Mouse (Mus musculus): ENCODE measurements at regions not wholly inside any gene's neighbourhood (a gene's known extent, or its start where the extent isn't known, plus 50 kb on each side); places are given as distances from the start of the nearest gene placed in this dataset.

DNA sequence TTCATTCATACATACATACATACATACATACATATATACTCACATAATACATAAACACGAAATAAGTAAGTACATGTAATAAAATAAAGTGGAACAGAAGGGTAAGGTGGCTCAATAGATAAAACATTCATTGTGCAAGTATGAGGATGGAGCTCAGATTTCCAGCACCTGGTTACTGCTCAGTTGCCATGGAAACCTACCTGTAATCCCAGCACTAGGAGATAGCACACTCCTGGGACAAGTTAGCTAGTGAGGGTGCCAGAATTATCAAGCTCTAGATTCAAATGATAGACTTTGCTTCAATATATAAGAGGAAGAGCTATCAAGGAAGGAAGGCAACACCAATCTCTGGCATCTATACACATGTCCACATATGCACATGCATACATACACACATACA lies 184.8 kb upstream of the Tcf21 start:
- WGBS, result 82% methylated on average over 1 of the region's 1 CpGs
- Histone ChIP-seq H3K36me3 (ENCODE audit: control insufficient read depth, insufficient read depth, low read length) (no peaks in the 10 kb centered on the region), H3K4me1 (ENCODE audit: control insufficient read depth, insufficient read depth, low read length) (no peaks in the 10 kb centered on the region), H3K4me2 (ENCODE audit: low read depth, low read length) (no peak overlapping the region), H3K4me3 (ENCODE audit: low read depth, low read length) (no peak overlapping the region), H3K27ac (replicated peaks; ENCODE audit: low read depth, low read length) (no peak overlapping the region), H3K27me3 (replicated peaks; ENCODE audit: control insufficient read depth, insufficient read depth, low read length) (no peaks in the 10 kb centered on the region), H3K9me3 (ENCODE audit: control insufficient read depth, low read length) (no peaks in the 10 kb centered on the region), H3K9ac (ENCODE audit: low read depth, low read length) (no peak overlapping the region)
- no peak for ATAC-seq (ENCODE audit: low read depth)
- DNase-seq (ENCODE audit: low spot score), result no peak

GRCm38 (mm10) chr10:23003686-23004085 lies 183.7 kb upstream of the Tcf21 start:
- Histone ChIP-seq H3K36me3 (ENCODE audit: control insufficient read depth, insufficient read depth, low read length) (no peaks in the 10 kb centered on the region), H3K4me2 (ENCODE audit: low read depth, low read length) (no peak overlapping the region), H3K4me3 (ENCODE audit: low read depth, low read length) (no peak overlapping the region), H3K9ac (ENCODE audit: low read depth, low read length) (no peak overlapping the region), H3K4me1 (ENCODE audit: control insufficient read depth, insufficient read depth, low read length) (no peaks in the 10 kb centered on the region), H3K27me3 (replicated peaks; ENCODE audit: control insufficient read depth, insufficient read depth, low read length) (no peaks in the 10 kb centered on the region), H3K27ac (replicated peaks; ENCODE audit: low read depth, low read length) (no peak overlapping the region), H3K9me3 (ENCODE audit: control insufficient read depth, low read length) (no peaks in the 10 kb centered on the region)
- DNase-seq (ENCODE audit: low spot score) (peak; percentile 17), ATAC-seq (ENCODE audit: low read depth) (no peak)

GRCm38 (mm10) chr10:22998561-22998960 lies 178.6 kb upstream of the Tcf21 start:
- Histone ChIP-seq H3K4me2 (ENCODE audit: low read depth, low read length) (no peak overlapping the region), H3K9me3 (ENCODE audit: control insufficient read depth, low read length) (no peaks in the 10 kb centered on the region), H3K27ac (replicated peaks; ENCODE audit: low read depth, low read length) (no peak overlapping the region), H3K27me3 (replicated peaks; ENCODE audit: control insufficient read depth, insufficient read depth, low read length) (no peaks in the 10 kb centered on the region), H3K4me1 (ENCODE audit: control insufficient read depth, insufficient read depth, low read length) (no peaks in the 10 kb centered on the region), H3K9ac (ENCODE audit: low read depth, low read length) (no peak overlapping the region), H3K4me3 (ENCODE audit: low read depth, low read length) (no peak overlapping the region), H3K36me3 (ENCODE audit: control insufficient read depth, insufficient read depth, low read length) (no peaks in the 10 kb centered on the region)
- WGBS, result 61% methylated on average over 2 of the region's 2 CpGs
- DNase-seq (ENCODE audit: low spot score), result no peak
- no peak for ATAC-seq (ENCODE audit: low read depth)

DNA sequence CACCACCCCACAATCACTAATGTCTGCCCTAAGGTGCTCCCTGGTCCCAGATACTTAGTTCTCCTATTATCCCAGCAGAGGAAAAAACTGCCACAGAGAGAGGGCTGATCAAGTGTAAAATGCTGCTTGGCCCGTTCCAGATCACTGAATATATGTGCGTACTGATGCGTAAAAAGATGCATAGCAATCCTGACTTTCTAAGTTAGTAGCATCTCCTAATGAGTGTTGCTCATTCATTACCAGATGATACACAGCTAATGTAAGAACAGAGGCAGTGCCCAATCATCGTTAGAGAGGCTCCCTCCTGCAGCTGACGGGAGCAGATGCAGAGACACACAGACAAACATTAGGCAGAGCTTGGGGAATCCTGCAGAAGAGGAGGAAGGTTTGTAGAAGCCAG lies 177.6 kb upstream of the Tcf21 start:
- Histone ChIP-seq H3K4me3 (ENCODE audit: low read depth, low read length) (no peak overlapping the region), H3K9me3 (ENCODE audit: control insufficient read depth, low read length) (no peaks in the 10 kb centered on the region), H3K27ac (replicated peaks; ENCODE audit: low read depth, low read length) (no peak overlapping the region), H3K9ac (ENCODE audit: low read depth, low read length) (no peak overlapping the region), H3K36me3 (ENCODE audit: control insufficient read depth, insufficient read depth, low read length) (no peaks in the 10 kb centered on the region), H3K27me3 (replicated peaks; ENCODE audit: control insufficient read depth, insufficient read depth, low read length) (no peaks in the 10 kb centered on the region), H3K4me1 (ENCODE audit: control insufficient read depth, insufficient read depth, low read length) (no peaks in the 10 kb centered on the region), H3K4me2 (ENCODE audit: low read depth, low read length) (no peak overlapping the region)
- no peak for DNase-seq (ENCODE audit: low spot score)
- no peak for ATAC-seq (ENCODE audit: low read depth)
- 90% methylated on average over 5 of the region's 5 CpGs for whole genome bisulfite sequencing

- no peak for DNase-seq (ENCODE audit: low spot score)
These were observed 173.2 kb upstream of the Tcf21 start for GRCm38 (mm10) chr10:22993158-22993557.

DNA sequence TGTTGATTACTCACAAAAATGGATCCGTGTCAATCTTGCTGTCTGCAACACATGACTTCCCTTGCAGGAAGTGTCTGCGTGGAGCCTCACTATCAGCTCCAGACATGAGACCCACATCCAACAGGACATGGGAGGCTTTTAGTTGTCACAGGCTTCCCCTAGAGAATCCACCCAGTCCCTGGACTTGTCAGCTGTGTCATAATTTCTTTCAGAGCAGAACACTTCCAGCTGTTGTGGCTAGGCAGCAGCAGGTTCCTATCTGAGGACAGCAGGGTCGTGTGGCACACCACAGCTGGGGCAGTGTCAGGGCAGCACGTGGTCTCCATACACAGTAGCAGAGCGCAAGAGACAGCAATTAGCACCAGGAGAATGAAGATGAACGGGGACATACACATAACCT lies 161.8 kb upstream of the Tcf21 start:
- Histone ChIP-seq H3K27ac (replicated peaks; ENCODE audit: low read depth, low read length) (no peak overlapping the region), H3K36me3 (ENCODE audit: control insufficient read depth, insufficient read depth, low read length) (no peaks in the 10 kb centered on the region), H3K4me3 (ENCODE audit: low read depth, low read length) (no peak overlapping the region), H3K4me2 (ENCODE audit: low read depth, low read length) (no peak overlapping the region), H3K27me3 (replicated peaks; ENCODE audit: control insufficient read depth, insufficient read depth, low read length) (no peaks in the 10 kb centered on the region), H3K9ac (ENCODE audit: low read depth, low read length) (no peak overlapping the region), H3K9me3 (ENCODE audit: control insufficient read depth, low read length) (no peaks in the 10 kb centered on the region), H3K4me1 (ENCODE audit: control insufficient read depth, insufficient read depth, low read length) (no peaks in the 10 kb centered on the region)
- ATAC-seq (ENCODE audit: low read depth) (no peak), DNase-seq (ENCODE audit: low spot score) (no peak)
- 48% methylated on average over 6 of the region's 6 CpGs for WGBS

More at GRCm38 (mm10) chr10:22993158-22993557, 173.2 kb upstream of the Tcf21 start:
- Histone ChIP-seq H3K9ac (ENCODE audit: low read depth, low read length) (no peak overlapping the region), H3K27me3 (replicated peaks; ENCODE audit: control insufficient read depth, insufficient read depth, low read length) (no peaks in the 10 kb centered on the region), H3K4me2 (ENCODE audit: low read depth, low read length) (no peak overlapping the region), H3K4me1 (ENCODE audit: control insufficient read depth, insufficient read depth, low read length) (no peaks in the 10 kb centered on the region), H3K9me3 (ENCODE audit: control insufficient read depth, low read length) (no peaks in the 10 kb centered on the region), H3K27ac (replicated peaks; ENCODE audit: low read depth, low read length) (no peak overlapping the region), H3K4me3 (ENCODE audit: low read depth, low read length) (no peak overlapping the region), H3K36me3 (ENCODE audit: control insufficient read depth, insufficient read depth, low read length) (no peaks in the 10 kb centered on the region)
- 89% methylated on average over 3 of the region's 3 CpGs for whole genome bisulfite sequencing
- no peak for ATAC-seq (ENCODE audit: low read depth)

- no peaks in the 10 kb centered on the region for H3K36me3 ChIP-seq (ENCODE audit: control insufficient read depth, insufficient read depth, low read length)
- H3K9ac ChIP-seq (ENCODE audit: low read depth, low read length), result no peak overlapping the region
- DNase-seq (ENCODE audit: low spot score), result no peak
- H3K27me3 ChIP-seq (replicated peaks; ENCODE audit: control insufficient read depth, insufficient read depth, low read length), result no peaks in the 10 kb centered on the region
- ATAC-seq (ENCODE audit: low read depth), result no peak
- no peaks in the 10 kb centered on the region for H3K4me1 ChIP-seq (ENCODE audit: control insufficient read depth, insufficient read depth, low read length)
- H3K4me2 ChIP-seq (ENCODE audit: low read depth, low read length), result no peak overlapping the region
- H3K4me3 ChIP-seq (ENCODE audit: low read depth, low read length), result no peak overlapping the region
- no peak overlapping the region for H3K27ac ChIP-seq (replicated peaks; ENCODE audit: low read depth, low read length)
- no peaks in the 10 kb centered on the region for H3K9me3 ChIP-seq (ENCODE audit: control insufficient read depth, low read length)
- WGBS, result 91% methylated on average over 7 of the region's 7 CpGs
These were observed 158.5 kb upstream of the Tcf21 start for GRCm38 (mm10) chr10:22978442-22978841.

DNA sequence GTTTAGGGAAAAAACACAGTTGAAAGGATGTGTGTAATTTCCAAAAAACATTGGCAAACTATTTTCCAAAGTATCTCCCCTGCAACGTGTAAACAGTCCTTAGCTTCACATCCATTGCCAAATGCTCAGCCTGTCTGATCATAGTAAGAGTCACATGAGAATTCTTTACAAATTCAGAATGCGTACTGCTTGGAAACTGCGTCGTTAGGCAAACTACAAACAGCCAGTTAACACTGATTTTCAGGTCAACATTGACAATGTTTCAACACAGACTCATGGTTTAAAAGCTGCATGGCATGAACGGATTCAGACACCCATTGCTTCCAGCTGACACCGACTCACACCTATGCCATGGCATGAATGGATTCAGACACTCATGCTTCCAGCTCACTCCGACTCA lies 137.0 kb upstream of the Tcf21 start:
- Histone ChIP-seq H3K27ac (replicated peaks; ENCODE audit: low read depth, low read length) (no peak overlapping the region), H3K27me3 (replicated peaks; ENCODE audit: control insufficient read depth, insufficient read depth, low read length) (no peaks in the 10 kb centered on the region), H3K36me3 (ENCODE audit: control insufficient read depth, insufficient read depth, low read length) (no peaks in the 10 kb centered on the region), H3K9ac (ENCODE audit: low read depth, low read length) (no peak overlapping the region), H3K9me3 (ENCODE audit: control insufficient read depth, low read length) (no peaks in the 10 kb centered on the region), H3K4me1 (ENCODE audit: control insufficient read depth, insufficient read depth, low read length) (no peaks in the 10 kb centered on the region), H3K4me3 (ENCODE audit: low read depth, low read length) (no peak overlapping the region), H3K4me2 (ENCODE audit: low read depth, low read length) (no peak overlapping the region)
- 75% methylated on average over 7 of the region's 7 CpGs for WGBS
- ATAC-seq (ENCODE audit: low read depth), result no peak
- DNase-seq (ENCODE audit: low spot score), result no peak

GRCm38 (mm10) chr10:22953283-22953682 lies 133.3 kb upstream of the Tcf21 start:
- H3K9ac ChIP-seq (ENCODE audit: low read depth, low read length), result no peak overlapping the region
- H3K4me2 ChIP-seq (ENCODE audit: low read depth, low read length), result no peak overlapping the region
- H3K9me3 ChIP-seq (ENCODE audit: control insufficient read depth, low read length), result no peaks in the 10 kb centered on the region
- DNase-seq (ENCODE audit: low spot score) (no peak), ATAC-seq (ENCODE audit: low read depth) (no peak)
- no peaks in the 10 kb centered on the region for H3K27me3 ChIP-seq (replicated peaks; ENCODE audit: control insufficient read depth, insufficient read depth, low read length)
- H3K4me3 ChIP-seq (ENCODE audit: low read depth, low read length), result no peak overlapping the region
- 82% methylated on average over 6 of the region's 6 CpGs for WGBS
- H3K27ac ChIP-seq (replicated peaks; ENCODE audit: low read depth, low read length), result no peak overlapping the region
- no peaks in the 10 kb centered on the region for H3K36me3 ChIP-seq (ENCODE audit: control insufficient read depth, insufficient read depth, low read length)
- H3K4me1 ChIP-seq (ENCODE audit: control insufficient read depth, insufficient read depth, low read length), result no peaks in the 10 kb centered on the region

Data from embryonic facial prominence, embryonic 14.5 days (tissue).